Mouse (Mus musculus): ENCODE results near the gene Acss1.
A peak's percentile ranks its signal among the peaks of the same experiment; 100 is the strongest.

The Acss1 gene

DNA sequence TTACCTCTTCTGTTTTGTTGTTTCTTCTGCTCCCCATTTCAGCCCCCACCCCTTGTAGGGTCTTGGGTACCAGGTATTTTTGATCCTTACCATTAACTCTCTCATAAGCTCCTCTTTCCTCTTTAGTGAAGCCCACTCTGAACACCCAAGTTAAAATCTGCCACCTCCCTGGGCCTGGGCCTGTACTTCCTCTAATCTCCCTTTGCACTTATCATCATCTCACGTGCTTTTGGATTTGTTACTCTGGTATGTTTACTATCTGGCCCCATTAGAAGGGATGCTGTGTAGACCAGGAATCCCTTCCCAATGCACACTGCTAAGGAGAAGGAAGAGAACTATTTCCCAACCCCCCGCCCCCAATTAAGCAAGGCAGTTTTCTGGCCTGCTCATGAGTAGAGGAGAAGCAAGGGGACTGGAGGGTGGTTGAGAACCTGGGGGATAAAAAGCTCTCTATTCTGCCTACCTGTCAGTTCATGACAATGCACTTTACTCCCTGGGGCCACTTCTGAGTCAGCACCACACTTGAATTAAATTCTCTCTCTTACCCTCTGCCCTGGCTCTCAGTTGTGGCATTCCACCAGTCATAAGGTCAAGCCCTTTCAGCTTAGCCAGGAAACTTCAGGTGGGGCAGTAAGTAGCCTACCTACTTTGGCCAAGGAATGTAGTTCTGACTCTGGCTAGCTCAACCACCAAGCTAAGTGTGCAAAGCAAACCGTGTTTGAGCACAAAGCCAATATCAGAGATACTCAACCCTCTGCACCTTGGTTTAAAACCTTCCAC lies 72.7 kb downstream of the Acss1 start:
- Histone ChIP-seq H3K36me3 (ENCODE audit: control insufficient read depth, insufficient read depth, low read length, poor library complexity, severe bottlenecking) (peaks cover 3% of the 10 kb centered on the region; the same call in 1 of the 2 replicates), H3K27me3 (ENCODE audit: control insufficient read depth, insufficient read depth, low read length, poor library complexity, severe bottlenecking) (no peaks in the 10 kb centered on the region)
- no peak for DNase-seq (ENCODE audit: low read depth, low spot score)

DNA sequence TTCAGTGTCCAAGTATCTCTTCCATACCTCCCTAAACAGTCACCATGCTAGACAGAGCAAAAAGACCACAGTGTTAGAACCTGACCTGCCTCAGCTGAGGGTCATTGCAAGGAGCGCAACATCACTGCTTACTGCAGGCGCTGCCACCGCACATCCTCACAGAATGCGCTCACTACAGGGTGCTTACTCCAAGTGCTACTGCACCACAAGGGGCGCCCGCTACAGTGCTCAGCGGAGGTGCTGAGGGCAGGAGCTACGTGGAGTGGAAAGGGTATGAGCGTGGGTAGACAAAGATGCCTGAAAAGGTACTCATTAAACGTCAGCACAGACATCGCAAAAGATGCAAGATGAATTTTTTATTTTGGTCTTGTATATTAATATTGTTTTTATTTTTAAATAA lies 79.2 kb downstream of the Acss1 start:
- no peaks in the 10 kb centered on the region for H3K27me3 ChIP-seq (ENCODE audit: control insufficient read depth, insufficient read depth, low read length, poor library complexity, severe bottlenecking)
- H3K36me3 ChIP-seq (ENCODE audit: control insufficient read depth, insufficient read depth, low read length, poor library complexity, severe bottlenecking): peaks cover 7% of the 10 kb centered on the region; the same call in 1 of the 2 replicates
- no peak for DNase-seq (ENCODE audit: low read depth, low spot score)

DNA sequence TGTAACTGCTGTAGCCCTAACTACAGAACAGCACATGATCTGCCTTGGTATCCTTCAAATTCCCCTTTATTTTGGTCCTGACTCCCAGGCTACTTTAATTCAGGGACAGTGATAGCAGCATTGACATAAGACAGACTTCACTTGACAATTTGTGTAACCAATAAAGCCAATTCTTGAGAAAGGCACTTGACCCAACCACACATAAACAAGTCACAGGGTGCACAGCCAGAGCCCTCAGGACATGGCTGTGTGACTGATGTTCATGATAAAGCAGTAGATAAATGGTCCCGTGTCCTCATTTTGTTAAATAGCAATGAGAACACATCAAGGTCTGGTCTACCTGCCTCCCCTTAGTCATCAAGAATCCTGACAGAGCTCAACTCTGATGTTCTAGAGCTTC lies 88.7 kb downstream of the Acss1 start:
- no peak for DNase-seq (ENCODE audit: low read depth, low spot score)
- no peaks in the 10 kb centered on the region for H3K27me3 ChIP-seq (ENCODE audit: control insufficient read depth, insufficient read depth, low read length, poor library complexity, severe bottlenecking)
- H3K36me3 ChIP-seq (ENCODE audit: control insufficient read depth, insufficient read depth, low read length, poor library complexity, severe bottlenecking): no peaks in the 10 kb centered on the region

DNA sequence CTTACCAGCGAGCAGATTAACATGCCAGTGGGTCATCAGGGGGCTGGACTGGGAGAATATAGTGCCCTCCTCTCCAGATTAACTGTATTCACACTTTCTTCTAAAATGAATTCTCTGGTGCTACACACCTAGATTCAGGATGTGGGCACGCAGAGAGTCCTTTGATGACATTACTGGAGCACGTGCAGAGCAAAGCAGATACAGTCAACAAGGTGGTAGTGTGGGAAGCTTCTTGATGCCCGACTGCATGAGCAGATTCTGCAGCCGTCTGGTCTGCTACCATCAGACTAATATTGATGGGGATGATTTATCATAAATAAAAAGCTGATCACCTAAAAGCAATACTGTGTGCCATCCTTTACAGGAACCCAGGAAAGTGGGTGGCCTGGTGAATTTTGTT lies 89.7 kb downstream of the Acss1 start:
- Histone ChIP-seq H3K36me3 (ENCODE audit: control insufficient read depth, insufficient read depth, low read length, poor library complexity, severe bottlenecking) (no peaks in the 10 kb centered on the region), H3K27me3 (ENCODE audit: control insufficient read depth, insufficient read depth, low read length, poor library complexity, severe bottlenecking) (no peaks in the 10 kb centered on the region)
- DNase-seq (ENCODE audit: low read depth, low spot score): no peak

DNA sequence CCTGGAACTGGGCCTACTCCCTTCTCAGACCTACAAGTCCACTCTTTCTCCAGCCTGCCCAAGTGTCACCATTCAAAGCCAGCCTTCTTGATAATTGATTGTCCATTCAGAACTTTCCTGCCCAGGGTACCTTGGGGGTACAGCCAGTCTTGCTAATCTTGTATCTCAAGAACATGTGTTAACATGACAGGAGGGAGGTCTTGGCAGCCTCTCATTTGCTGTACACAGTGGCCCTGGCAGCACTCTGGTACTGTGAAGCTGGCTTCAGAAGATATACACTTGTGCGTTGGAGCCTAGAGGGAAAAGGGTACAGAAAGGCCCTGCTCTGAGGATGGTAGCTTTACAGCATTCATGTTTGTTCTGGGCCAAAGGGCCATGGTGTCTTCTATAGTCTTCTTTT lies 92.0 kb downstream of the Acss1 start:
- no peak for DNase-seq (ENCODE audit: low read depth, low spot score)
- Histone ChIP-seq H3K36me3 (ENCODE audit: control insufficient read depth, insufficient read depth, low read length, poor library complexity, severe bottlenecking) (no peaks in the 10 kb centered on the region), H3K27me3 (ENCODE audit: control insufficient read depth, insufficient read depth, low read length, poor library complexity, severe bottlenecking) (no peaks in the 10 kb centered on the region)

DNA sequence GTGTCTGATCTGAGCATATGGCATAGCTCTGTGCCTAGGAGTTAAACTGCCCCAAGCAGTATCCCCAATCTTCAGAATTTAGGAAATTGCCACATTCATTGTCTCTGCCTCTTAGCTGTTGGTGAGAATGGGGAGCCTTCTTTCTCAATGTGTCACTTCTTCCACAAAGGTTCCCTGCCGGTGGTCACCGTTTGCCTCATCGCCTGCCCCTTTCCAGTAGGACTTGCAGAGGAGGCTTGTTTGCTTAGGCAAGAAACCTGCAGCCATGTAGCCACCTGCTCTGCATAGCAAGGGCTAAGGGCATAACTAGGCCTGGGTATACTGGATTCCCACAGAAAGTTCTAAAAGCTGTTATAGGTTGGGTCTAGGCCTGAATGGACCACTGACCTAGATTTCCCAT lies 95.8 kb downstream of the Acss1 start:
- DNase-seq (ENCODE audit: low read depth, low spot score): no peak
- Histone ChIP-seq H3K27me3 (ENCODE audit: control insufficient read depth, insufficient read depth, low read length, poor library complexity, severe bottlenecking) (no peaks in the 10 kb centered on the region), H3K36me3 (ENCODE audit: control insufficient read depth, insufficient read depth, low read length, poor library complexity, severe bottlenecking) (no peaks in the 10 kb centered on the region)

DNA sequence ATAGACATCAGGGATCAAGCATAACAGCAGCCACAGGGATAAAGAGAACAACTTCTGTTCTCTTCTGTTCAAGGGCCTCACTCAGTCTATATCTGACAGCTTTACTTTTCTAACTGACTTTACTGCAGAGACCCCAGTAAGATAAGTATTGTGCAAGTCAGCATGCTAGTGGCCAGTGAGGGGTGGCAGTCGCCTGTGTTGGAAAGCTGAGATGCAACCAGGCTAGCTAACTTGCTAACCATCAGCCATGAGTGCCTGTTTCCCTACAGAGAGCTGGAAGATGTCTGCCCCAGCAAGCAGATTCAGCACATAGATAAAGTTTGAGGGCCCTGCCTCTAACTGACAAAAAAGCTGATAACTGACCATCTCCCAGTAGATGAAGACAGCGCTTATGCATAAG lies 97.5 kb downstream of the Acss1 start:
- Histone ChIP-seq H3K36me3 (ENCODE audit: control insufficient read depth, insufficient read depth, low read length, poor library complexity, severe bottlenecking) (no peaks in the 10 kb centered on the region), H3K27me3 (ENCODE audit: control insufficient read depth, insufficient read depth, low read length, poor library complexity, severe bottlenecking) (no peaks in the 10 kb centered on the region)
- DNase-seq (ENCODE audit: low read depth, low spot score): no peak

DNA sequence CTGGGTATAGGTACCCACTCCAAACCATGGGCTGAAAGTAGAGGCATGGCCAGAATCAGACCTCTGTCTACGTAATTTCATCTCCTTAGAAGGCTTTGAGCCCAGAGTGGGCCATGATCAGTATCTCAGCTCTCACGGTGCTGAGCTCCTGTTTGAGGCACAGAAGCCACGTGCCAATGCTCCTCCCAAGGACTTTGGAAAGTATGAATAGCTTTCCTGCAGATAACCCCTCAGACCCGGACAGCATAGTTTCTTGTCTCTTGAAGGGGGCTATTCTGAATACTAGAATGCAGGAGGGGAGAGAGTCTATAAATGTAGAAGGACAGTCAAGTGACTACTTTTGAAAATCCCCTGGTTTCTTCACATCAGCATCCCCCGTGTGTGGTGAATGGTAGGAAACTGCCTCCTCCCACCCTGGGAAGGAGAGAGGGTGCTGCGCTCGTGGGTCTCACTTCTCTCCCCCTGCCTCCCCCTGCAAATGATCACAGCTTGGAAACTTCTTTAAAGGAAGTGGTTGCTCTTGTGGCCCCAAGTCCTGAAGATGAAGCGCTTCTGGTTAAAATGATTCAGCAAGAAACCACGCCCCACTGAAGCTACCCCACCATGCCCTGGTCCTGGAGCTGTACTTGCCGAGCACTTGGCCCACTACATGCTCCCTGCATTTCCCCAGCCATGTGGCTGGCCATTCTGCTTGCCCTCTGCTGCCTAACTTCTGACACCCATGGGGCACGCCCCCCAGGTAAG lies 98.3 kb downstream of the Acss1 start, which contains the start of gene Cst7:
Gene Cst7 (plus strand): TSS at position 569 of the 744 bp plus-strand sequence.
- no peaks in the 10 kb centered on the region for H3K27me3 ChIP-seq (ENCODE audit: control insufficient read depth, insufficient read depth, low read length, poor library complexity, severe bottlenecking)
- H3K36me3 ChIP-seq (ENCODE audit: control insufficient read depth, insufficient read depth, low read length, poor library complexity, severe bottlenecking): no peaks in the 10 kb centered on the region
- peak; percentile 25 for DNase-seq (ENCODE audit: low read depth, low spot score)

Measured in splenic B cell, adult 2 months (primary cell).